Mouse (Mus musculus): ENCODE results near the gene Cep104. TPM values are rescaled to one million over a fixed set of nuclear protein-coding genes. Genes with fewer than 3 reads are reported as not detected.

Cep104 gene
- polyA plus RNA-seq, 1 experiment, result 19.1 TPM

DNA sequence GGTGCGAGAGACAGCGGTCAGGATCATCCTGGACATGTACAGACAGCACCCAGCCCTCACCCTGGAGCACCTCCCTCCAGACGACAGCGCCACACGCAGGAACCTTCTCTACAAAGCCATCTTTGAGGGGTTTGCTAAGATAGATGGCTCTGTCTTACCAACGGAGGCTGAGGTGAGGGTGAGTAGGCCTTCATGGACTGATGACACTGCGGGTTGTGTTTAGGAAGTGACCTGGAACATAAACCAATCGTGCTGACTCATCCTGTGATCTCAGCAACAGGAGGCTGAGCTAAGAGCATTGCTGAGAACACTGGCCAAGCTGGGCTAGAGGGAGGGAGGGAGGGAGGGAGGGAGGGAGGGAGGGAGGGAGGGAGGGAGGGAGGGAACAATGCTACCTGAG is 18.5 kb downstream of the Cep104 start:
- no peak for DNase-seq (ENCODE audit: low read depth)
- TF ChIP-seq CTCF (IDR thresholded peaks at IDR 0.05; ENCODE audit: borderline replicate concordance, extremely low read depth, insufficient read depth, insufficient read length) (no peak), POLR2A (IDR thresholded peaks at IDR 0.05; ENCODE audit: borderline replicate concordance, extremely low read depth, insufficient read depth, insufficient read length, poor library complexity, severe bottlenecking) (no peak)

DNA sequence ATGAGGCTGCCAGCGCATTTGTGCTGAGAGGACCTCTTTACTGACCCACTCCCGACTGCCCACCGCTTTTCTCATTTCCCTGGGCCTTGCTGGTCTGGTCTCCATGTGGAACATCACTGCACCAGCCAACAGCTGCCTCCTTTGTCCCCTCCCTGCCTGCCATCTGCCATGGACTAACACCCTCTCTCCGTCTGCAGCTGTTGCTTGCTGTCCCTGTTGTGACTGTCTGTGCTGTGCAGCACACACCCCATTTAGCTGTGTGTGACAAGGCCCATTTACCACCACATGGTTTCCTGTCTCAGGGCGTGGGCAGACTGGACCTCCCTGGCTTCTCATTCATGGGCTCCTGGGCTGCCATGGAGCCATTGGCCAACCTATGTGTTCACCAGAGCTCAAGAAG is 30.5 kb downstream of the Cep104 start:
- DNase-seq (ENCODE audit: low read depth), result no peak
- TF ChIP-seq CTCF (IDR thresholded peaks at IDR 0.05; ENCODE audit: borderline replicate concordance, extremely low read depth, insufficient read depth, insufficient read length) (no peak), POLR2A (IDR thresholded peaks at IDR 0.05; ENCODE audit: borderline replicate concordance, extremely low read depth, insufficient read depth, insufficient read length, poor library complexity, severe bottlenecking) (no peak)

DNA sequence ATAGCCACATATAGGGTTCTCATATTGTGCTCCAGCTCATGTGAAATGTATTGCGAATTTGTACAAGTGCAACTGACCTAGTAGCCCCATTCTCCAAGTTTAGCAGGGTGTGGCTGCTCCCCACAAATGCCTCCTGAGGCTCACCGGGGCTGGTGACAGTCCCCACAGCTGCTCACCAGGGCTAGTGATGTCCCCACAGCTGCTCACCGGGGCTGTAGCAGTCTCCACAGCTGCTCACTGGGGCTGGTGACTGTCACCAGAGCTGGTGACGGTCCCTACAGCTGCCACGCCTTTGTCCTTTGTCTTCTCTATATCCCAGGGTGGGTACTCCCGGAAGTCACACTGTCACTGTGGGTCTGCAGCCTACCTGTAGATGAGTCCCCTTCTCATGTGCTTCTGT is 31.3 kb downstream of the Cep104 start:
- TF ChIP-seq POLR2A (IDR thresholded peaks at IDR 0.05; ENCODE audit: borderline replicate concordance, extremely low read depth, insufficient read depth, insufficient read length, poor library complexity, severe bottlenecking) (no peak), CTCF (IDR thresholded peaks at IDR 0.05; ENCODE audit: borderline replicate concordance, extremely low read depth, insufficient read depth, insufficient read length) (no peak)
- no peak for DNase-seq (ENCODE audit: low read depth)

DNA sequence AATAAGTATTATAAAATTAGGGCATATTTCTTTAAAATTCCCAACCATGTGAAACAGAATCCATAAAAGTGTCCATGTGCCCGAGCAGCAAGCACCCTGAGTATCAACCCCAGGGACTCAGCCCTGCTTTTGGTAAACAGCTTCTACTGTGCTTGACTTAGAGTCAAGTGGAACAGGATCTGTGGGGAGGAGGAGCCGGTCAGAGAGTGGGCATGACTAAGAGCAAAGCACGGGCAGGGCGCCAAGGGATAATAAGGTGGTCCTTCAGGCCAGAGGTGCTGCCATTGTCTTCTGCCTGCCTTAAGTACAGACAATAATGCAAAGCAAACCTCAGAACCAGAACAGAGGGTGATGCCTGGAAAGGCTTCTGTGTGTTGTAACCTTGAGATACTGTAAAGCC is 32.8 kb downstream of the Cep104 start:
- TF ChIP-seq CTCF (IDR thresholded peaks at IDR 0.05; ENCODE audit: borderline replicate concordance, extremely low read depth, insufficient read depth, insufficient read length) (no peak), POLR2A (IDR thresholded peaks at IDR 0.05; ENCODE audit: borderline replicate concordance, extremely low read depth, insufficient read depth, insufficient read length, poor library complexity, severe bottlenecking) (no peak)

DNA sequence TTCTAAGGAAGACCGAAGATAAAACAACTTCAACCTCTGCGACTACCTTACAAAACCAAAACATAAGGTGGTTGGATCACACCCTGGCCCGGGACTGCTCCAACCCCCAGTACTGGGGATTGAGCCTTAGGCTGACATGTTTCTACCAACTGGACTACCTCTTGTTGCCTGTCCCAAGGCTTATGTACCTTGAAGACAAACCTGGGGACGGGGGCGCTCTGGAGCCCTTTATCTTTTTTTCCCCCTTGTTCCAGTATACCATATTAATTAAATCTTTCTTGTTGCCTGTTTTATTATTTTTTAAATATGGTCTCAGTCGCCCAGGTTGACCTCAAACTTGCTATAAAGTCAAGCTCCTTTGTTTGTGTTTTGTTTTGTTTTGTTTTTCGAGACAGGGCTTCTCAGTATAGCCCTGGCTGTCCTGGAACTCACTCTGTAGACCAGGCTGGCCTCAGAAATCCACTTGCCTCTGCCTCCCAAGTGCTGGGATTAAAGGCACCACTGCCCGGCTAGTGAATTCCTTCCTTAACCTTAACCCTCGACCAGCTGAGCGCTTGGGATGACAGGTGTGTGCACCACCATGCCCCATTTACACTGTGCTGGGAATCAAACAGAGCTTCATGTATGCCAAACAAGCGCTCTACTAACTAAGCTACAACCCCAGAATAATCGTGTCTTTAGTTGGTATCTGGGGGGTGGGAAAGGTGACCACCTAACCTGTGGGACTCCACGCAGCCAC is 36.1 kb downstream of the Cep104 start:
- TF ChIP-seq CTCF (IDR thresholded peaks at IDR 0.05; ENCODE audit: borderline replicate concordance, extremely low read depth, insufficient read depth, insufficient read length) (no peak), POLR2A (IDR thresholded peaks at IDR 0.05; ENCODE audit: borderline replicate concordance, extremely low read depth, insufficient read depth, insufficient read length, poor library complexity, severe bottlenecking) (no peak)
- DNase-seq (ENCODE audit: low read depth), result no peak

More for the DNA sequence above, 32.8 kb downstream of the Cep104 start:
- DNase-seq (ENCODE audit: low read depth), result no peak

DNA sequence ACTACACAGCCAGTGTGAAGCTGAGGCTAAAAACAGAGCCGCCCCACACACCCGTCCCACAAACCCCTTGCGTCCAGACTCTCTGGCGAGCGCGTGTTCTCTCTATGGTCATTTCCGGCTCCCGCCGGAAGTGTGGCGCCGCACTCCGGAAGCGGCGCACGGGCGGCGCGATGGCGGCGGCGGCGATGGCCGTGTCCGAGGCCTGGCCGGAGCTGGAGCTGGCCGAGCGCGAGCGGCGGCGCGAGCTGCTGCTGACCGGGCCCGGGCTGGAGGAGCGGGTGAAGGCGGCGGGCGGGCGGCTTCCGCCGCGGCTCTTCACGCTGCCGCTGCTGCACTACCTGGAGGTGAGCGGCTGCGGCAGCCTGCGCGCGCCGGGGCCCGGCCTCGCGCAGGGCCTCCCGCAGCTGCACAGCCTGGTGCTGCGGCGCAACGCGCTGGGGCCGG is 36.7 kb downstream of the Cep104 start, which contains the start of gene Lrrc47:
Gene Lrrc47, plus strand, starts transcription at position 86 of the 444 bp plus-strand sequence.
- peak; percentile 88 for TF ChIP-seq POLR2A (IDR thresholded peaks at IDR 0.05; ENCODE audit: borderline replicate concordance, extremely low read depth, insufficient read depth, insufficient read length, poor library complexity, severe bottlenecking)
- no peak for TF ChIP-seq CTCF (IDR thresholded peaks at IDR 0.05; ENCODE audit: borderline replicate concordance, extremely low read depth, insufficient read depth, insufficient read length)
- DNase-seq (ENCODE audit: low read depth), result peak; percentile 95

DNA sequence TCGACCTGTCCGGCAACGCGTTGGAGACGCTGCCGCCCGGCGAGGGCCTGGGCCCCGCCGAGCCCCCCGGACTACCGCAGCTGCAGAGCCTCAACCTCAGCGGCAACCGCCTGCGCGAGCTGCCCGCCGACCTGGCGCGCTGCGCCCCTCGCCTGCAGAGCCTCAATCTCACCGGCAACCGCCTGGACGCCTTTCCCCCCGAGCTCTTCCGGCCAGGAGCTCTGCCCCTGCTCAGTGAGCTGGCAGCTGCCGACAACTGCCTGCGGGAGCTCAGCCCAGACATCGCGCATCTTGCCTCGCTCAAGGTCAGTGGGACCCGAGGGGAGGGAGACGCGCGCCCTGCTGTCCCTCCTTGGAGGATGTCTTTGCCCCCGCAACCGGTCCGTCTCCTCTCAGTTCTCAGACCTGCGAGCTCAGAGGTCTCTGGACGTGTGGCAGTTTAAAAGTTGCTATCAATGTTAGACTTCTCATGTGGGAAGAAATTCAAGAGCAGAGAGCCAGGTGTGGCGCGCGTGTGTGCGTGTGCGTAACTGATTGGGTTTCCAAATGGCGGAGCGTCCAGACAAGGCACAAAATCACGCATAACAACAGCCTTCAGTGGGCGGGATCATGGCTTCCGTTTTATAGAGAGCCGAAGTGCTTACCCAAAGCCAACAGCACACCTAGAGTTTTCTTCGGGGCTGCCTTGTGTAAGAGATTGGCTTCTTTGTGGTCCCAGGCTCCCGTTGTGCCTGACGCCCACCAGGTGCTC is 37.3 kb downstream of the Cep104 start:
- no peak for TF ChIP-seq POLR2A (IDR thresholded peaks at IDR 0.05; ENCODE audit: borderline replicate concordance, extremely low read depth, insufficient read depth, insufficient read length, poor library complexity, severe bottlenecking)
- no peak for TF ChIP-seq CTCF (IDR thresholded peaks at IDR 0.05; ENCODE audit: borderline replicate concordance, extremely low read depth, insufficient read depth, insufficient read length)
- no peak for DNase-seq (ENCODE audit: low read depth)

DNA sequence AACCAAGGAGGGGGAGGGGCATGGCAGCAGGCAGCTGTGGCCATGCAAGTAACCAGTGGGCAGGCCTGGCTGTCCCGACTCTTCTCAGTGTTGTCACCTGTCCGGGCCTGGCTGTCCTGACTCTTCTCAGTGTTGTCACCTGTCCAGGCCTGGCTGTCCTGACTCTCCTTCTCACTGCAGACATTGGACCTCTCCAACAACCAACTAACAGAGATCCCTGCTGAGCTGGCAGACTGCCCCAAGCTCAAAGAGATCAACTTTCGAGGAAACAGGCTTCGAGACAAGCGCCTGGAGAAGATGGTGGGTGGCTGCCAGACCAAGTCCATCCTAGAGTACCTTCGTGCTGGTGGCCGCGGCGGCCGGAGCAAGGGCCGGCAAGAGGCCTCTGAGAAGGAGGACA is 40.5 kb downstream of the Cep104 start:
- TF ChIP-seq POLR2A (IDR thresholded peaks at IDR 0.05; ENCODE audit: borderline replicate concordance, extremely low read depth, insufficient read depth, insufficient read length, poor library complexity, severe bottlenecking), result no peak
- TF ChIP-seq CTCF (IDR thresholded peaks at IDR 0.05; ENCODE audit: borderline replicate concordance, extremely low read depth, insufficient read depth, insufficient read length), result no peak

DNA sequence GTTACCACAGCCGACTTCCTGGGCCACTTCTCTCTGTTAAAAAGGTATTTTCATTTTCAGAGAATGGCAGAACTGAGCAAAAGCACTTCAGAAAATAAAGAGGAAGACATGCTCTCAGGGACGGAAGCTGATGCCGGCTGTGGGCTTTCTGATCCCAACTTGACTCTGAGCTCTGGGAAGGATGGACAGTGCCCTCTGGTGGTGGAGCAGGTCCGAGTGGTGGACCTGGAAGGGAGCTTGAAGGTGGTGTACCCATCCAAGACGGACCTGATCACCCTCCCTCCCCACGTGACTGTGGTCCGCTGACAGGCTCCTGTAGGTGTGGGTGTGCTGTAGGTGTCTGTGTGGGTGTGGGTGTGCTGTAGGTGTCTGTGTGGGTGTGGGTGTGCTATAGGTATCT is 44.6 kb downstream of the Cep104 start:
- DNase-seq (ENCODE audit: low read depth), result peak; percentile 26
- no peak for TF ChIP-seq POLR2A (IDR thresholded peaks at IDR 0.05; ENCODE audit: borderline replicate concordance, extremely low read depth, insufficient read depth, insufficient read length, poor library complexity, severe bottlenecking)
- peak; percentile 59 for TF ChIP-seq CTCF (IDR thresholded peaks at IDR 0.05; ENCODE audit: borderline replicate concordance, extremely low read depth, insufficient read depth, insufficient read length)

More for the DNA sequence above, 40.5 kb downstream of the Cep104 start:
- DNase-seq (ENCODE audit: low read depth), result no peak

DNA sequence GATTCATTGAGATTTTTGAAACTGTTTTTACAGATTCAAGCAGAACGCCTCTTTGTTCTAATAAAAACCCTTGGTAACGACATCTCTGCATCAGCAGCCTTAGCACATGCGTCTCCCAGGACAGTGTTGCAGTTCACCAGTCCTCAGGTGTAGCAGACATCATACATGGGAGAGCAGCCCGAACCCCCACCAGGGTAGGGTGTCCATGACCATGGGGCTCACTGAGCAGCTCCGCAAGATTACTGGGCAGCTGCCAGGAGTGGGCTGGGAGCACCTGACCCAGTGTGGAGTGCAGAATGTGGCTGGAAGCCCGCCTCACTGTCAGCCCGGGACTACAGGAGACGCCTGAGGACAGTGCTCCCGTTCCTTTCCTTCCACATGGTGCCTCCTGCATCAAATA is 46.4 kb downstream of the Cep104 start:
- DNase-seq (ENCODE audit: low read depth), result no peak
- TF ChIP-seq POLR2A (IDR thresholded peaks at IDR 0.05; ENCODE audit: borderline replicate concordance, extremely low read depth, insufficient read depth, insufficient read length, poor library complexity, severe bottlenecking), result no peak
- TF ChIP-seq CTCF (IDR thresholded peaks at IDR 0.05; ENCODE audit: borderline replicate concordance, extremely low read depth, insufficient read depth, insufficient read length), result no peak

DNA sequence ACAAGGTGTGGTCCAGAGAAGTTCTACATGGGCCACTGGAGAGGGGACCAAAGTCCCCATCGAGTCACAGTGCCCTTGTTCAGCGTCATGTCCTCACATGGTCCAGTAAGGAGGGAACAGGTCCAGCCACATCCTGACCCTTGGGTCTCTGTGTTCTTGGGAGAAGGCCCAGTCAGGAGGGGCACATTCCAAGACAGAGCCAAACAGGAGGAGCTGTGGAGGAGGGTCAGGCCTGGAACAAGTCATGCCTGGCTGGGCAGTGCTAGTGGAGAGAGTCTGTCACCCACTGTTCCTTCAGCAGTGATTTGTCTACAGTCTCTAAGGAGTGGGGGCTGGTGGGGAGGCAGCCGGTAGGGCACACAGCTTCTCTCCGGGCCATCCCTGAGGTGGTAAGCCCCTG is 47.4 kb downstream of the Cep104 start:
- DNase-seq (ENCODE audit: low read depth), result no peak
- TF ChIP-seq CTCF (IDR thresholded peaks at IDR 0.05; ENCODE audit: borderline replicate concordance, extremely low read depth, insufficient read depth, insufficient read length), result no peak
- TF ChIP-seq POLR2A (IDR thresholded peaks at IDR 0.05; ENCODE audit: borderline replicate concordance, extremely low read depth, insufficient read depth, insufficient read length, poor library complexity, severe bottlenecking), result no peak

All from brain, embryonic 14.5 days (tissue).